Mouse (Mus musculus): ENCODE results near the gene Map4k3. TPM values are rescaled to one million over a fixed set of nuclear protein-coding genes. Genes with fewer than 3 reads are reported as not detected.
"Not testable (repeated sequence)": the region's sequence is repeated elsewhere in the genome, so short reads cannot be mapped to it uniquely, and the experiment has no call there.

The Map4k3 gene
- total RNA-seq, 4 experiments from 2014 or later, result 11.9 to 12.7 (median 12.4) TPM

DNA sequence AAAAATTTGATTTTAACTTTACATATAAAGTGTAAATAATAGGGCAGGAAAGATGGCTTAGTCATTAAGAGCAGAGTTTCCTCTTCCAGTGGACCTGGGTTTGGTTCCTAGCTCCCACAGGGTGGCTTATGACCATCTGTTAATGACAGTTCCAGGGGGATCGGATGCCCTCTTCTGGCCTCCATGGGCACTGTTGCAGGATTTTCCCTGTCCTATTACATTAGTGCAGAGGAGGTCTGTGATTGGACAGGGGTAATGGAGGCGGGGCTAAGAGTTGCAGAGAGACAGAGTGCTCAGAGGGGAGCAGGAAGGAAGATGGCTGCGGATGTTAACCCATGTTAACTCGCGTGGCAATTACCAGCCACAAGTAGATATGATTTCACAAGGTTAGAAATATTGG, 95.4 kb downstream of the Map4k3 start:
- DNase-seq (ENCODE audit: low spot score in 2 of 2), result no peak

DNA sequence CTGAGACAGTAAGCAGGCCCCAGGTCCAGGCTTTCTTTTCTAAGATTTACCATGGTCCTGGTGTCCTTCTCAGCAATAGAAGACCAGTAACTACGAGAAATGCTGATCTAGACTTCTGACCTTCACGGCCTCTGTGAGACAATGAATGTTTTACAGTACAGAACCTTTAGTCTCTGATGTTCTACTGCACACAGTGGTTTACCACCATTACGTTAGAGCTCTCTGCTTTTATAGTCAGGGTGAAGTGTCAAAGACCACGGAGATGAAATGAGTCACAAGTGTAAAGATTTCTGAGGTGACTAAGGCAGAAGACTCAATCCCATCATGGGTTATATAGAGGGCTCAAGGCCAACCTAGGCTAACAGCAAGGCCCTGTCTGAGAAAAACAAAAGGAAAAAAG, 95.9 kb downstream of the Map4k3 start:
- DNase-seq (ENCODE audit: low spot score in 2 of 2), result no peak

- no peak for DNase-seq (ENCODE audit: low spot score in 2 of 2)
These were observed 97.3 kb downstream of the Map4k3 start for GRCm38 (mm10) chr17:80631028-80631427.

DNA sequence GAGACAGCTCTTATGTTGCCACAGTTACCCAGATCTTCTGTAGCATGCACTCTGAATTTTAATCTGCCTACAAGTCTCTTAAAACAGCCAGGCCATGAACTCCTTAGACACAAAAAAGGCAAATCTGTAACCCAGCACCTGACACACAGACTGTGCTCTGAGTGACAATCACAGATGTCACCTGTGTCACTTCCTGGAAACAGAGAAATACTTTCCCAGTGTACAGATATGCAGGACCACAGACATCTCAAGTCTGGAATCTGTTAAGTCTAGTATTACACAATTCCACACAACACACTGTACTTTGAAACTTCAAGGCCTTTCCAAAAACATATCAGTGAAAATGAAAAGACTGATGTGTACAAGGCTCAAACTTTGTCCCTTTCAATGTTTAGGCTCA, 103.3 kb downstream of the Map4k3 start:
- no peak for DNase-seq (ENCODE audit: low spot score in 2 of 2)

DNA sequence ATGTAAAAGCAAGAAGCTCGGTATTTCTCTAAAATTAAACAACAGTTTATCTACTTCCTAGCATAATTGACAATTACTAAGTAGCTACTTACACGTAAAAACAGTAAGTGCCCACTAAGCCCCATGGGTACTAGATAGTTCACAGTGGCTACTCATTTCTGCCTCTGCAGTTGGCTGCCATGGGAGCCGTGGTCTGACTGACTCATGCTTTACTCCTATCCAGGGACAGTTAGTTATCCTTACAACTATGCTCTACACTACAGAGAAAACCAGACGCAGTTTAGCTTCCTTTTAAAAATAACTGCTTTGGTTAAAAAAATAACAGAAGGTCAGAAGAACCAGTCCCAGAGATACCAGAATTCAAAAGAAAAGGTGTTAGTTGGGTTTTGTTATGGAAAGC, 106.6 kb downstream of the Map4k3 start:
- no peak for DNase-seq (ENCODE audit: low spot score in 2 of 2)

DNA sequence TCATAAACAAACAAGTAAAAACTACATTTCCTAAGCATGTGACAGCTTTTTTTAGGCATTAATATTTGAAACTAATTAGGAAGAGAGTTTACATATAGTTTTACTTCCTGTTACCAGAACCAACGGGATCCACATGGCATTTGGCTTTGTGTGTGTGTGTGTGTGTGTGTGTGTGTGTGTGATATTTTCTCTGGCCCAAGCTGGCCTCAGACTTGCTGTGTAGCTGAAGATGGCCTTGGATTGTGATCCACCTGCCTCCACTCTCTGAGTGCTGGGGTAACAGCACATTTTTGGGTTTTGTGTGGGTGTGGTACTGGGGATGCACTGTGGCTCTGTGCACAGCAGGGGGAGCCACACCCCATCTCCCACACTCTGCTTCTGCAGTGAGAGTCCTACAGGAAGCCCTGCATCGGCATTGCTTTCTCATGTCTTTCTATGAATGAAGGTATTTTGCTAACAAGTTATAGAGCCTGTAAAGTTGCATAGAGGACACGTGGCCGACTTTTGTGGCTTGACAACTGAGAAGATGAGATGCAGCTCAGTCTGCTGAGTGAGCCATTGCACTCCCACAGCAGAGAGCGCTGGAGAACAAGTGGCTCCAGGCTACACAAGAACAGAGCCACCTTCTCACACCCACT, 107.4 kb downstream of the Map4k3 start:
- peak in 1 of 2 experiments; percentile 19 for DNase-seq (ENCODE audit: low spot score in 2 of 2)

GRCm38 (mm10) chr17:80619556-80619955, 108.7 kb downstream of the Map4k3 start:
- DNase-seq (ENCODE audit: low spot score in 2 of 2), result no peak

GRCm38 (mm10) chr17:80618890-80619289, 109.4 kb downstream of the Map4k3 start:
- DNase-seq (ENCODE audit: low spot score in 2 of 2), result no peak

DNA sequence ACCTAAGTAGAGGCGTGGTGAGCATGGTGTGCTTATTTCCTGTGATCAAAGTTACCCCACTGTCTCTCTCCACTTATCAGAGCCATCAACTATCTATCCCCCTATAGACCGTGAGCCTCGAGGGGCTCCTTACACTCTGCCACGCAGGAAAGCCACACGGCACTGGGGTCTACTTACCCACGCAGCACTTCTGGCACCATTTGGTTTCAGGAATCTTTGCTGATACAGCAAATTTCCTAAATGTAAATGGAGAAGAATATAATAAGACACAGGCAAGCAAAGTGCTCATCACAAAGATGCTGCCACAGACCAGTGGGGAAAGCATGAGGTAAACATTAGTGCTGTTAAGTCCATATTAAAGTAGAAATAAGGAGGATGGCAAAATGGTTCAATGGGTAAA, 124.5 kb downstream of the Map4k3 start:
- no peak for DNase-seq (ENCODE audit: low spot score in 2 of 2)

GRCm38 (mm10) chr17:80603079-80603625, 125.1 kb downstream of the Map4k3 start:
- DNase-seq (ENCODE audit: low spot score in 2 of 2), result no peak

- no peak for DNase-seq (ENCODE audit: low spot score in 2 of 2)
These were observed 126.9 kb downstream of the Map4k3 start for GRCm38 (mm10) chr17:80601371-80601770.

DNA sequence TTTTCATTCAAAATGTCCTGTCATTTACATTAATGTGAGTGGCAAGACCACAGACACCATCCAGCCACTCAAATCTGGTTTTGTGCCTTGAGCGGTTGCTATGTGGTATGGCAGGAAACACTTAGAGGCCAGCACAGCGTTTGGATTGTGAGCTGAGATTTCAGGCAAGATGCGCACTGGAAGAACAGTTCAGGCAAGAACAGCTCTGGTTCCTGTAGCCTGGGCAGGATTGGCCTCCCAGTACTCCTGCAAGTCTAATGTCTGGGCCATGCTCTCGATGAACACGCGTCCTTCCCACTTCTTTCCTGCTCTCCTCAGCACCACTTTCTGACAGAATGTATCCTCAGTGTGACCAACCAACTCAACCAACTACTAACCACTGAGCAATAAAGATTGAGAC, 145.2 kb downstream of the Map4k3 start:
- no peak for DNase-seq (ENCODE audit: low spot score in 2 of 2)

DNA sequence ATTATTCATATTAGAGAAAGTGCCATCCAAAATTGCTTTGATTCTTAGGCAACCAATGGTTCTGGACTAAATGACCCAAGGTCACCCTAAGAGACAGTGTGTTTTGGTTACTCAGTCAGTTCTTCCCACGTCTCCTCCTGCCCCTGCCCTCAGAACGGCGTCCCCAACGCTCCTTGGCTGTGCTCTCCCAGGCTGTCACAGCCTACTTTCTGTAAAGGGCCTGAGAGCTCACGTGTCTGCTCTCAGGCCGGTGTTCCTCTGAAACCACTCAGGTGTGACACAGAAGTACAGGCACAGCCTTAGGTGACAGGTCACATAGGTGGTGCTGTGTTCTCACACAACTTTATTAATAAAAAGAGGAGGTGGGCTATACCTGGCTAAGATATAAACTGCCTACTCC, 148.4 kb downstream of the Map4k3 start:
- DNase-seq (ENCODE audit: low spot score in 2 of 2), result no peak

GRCm38 (mm10) chr17:80579089-80579488, 149.2 kb downstream of the Map4k3 start:
- DNase-seq (ENCODE audit: low spot score in 2 of 2), result no peak

DNA sequence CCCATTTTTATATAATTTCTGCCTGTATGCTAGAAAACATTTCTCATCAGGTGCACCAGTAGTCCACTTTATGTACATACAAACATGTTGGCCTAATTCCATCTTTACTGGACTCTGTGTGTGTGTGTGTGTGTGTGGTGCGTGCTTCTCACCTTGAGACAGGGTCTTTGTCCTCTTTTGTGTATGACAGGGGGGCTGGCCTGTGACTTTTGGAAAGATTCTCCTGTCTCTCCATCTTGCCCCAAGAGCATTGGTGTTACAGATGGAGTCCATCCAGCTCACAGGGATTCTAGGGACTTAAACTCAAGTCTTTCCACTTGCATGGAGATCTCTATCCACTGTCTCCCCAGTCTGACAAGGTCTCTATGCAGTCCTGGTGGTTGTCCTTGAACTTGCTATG, 150.2 kb downstream of the Map4k3 start:
- DNase-seq (ENCODE audit: low spot score in 2 of 2), result no peak

DNA sequence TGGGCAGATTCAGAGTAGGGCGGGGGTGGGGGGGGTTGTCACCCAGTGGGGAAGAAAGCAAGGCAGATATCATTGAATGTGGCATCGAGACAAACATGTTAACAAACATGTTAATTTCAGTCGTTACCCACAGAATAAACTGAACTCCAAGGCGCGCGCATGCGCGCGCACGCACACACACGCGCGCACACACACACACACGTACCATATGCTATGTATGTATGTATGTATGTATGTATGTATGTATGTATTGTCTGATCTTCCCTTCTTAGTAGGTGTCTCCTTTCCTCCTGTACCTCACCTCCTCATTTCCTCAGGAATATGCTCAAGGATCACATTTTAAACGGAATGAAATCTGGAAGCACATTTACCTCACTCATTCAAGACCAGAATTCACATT, 150.6 kb downstream of the Map4k3 start, which contains the start of gene Cdkl4:
Gene Cdkl4, minus strand, starts transcription at position 175 of the 400 bp plus-strand sequence.
- no peak for DNase-seq (ENCODE audit: low spot score in 2 of 2)

DNA sequence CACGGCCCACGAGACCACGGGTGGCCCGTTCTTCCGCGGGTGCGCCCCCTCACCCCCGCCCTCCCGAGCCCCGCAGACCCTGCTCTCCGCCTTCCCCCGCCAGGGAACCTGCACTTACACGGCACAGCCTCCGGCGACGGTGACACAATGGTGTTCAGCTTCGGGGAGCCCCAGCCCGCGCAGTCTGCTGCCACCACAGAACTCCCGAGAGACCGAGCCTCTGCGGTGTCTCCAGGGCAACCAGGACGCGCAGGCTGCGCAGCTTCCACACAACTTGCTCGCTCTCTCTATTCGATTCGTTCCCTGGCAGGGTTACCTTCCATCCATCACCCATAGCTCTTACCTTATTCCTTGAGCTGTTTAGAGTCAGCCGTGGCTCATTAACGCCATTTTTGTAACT, 151.1 kb downstream of the Map4k3 start:
- DNase-seq (ENCODE audit: low spot score in 2 of 2), result peak in 1 of 2 experiments; percentile 8

DNA sequence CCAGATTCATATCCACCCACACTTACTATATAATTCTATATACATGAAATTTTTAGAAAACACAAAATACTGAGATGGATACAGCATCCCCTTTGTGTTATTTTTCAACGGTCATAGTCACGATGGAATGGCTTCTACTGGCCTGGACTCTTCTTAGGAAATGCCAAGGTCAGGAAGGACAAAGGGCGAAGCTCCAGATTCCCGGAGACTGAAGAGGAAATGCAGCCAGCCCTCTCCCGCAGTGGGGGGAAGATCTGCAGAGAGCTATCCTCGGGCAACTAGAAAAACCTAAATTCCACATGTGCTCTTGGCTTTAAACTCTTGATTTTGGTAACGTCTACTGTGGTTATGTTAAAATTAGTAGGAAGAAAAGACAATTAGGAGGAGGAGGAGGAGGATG, 153.3 kb downstream of the Map4k3 start:
- no peak for DNase-seq (ENCODE audit: low spot score in 2 of 2)

DNA sequence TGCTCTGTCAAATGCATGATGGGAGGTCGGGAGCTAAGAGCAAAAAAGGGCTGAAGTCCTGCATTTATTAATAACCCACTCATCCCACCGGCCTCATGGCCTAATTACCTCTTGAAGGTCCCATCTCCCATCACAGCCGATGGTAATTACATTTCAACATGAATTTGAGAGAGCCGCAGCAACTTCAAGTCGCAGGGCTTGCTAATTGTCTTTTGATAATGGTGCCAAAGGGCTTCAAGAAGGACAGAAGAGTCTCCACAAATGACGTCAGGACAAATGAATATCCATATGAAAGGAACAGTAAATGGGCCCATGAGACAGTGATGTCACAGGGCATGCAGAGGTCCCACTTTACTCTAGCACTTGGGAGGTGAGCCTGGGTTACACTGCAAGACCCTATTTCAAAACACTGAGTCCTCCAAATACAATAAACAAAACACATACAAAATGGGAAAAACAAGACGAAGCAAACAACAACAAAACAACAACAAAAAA, 153.8 kb downstream of the Map4k3 start:
- no peak for DNase-seq (ENCODE audit: low spot score in 2 of 2)

DNA sequence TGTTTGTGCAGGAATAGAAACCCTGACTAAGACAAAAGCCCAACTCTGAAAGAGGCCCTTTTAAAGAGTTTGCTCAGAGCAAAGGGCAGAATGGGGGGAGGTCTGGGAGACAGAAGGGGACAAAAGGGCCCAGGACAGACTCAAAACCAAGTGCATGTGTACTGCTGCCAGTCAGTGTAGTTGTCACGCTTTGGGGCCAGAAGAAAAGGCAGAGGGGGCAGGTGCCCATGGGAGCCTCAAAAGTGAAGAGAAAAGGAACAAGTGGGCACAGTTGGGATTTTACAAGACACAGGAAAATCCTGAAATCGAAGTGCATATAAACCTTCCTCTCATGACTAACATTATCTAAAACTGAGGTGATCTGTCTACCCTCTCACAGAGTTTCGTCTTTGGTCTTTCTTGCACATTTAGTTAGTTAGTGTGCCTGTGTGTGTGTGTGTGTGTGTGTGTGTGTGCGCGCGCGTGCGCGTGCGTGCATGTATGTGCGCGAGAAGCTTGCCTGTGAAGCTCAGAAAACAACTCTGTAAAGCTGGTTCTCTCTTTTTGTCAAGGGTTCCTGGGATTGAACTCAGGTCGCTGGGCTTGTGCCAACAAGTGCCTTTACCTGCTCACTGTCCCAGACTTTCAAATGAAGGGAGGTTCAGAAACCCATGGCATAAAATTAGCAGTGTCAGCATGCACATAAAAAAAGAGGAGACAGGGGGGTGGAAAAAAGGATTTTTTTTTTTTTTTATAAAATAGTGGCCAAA, 155.9 kb downstream of the Map4k3 start:
- no peak for DNase-seq (ENCODE audit: low spot score in 2 of 2)

GRCm38 (mm10) chr17:80571460-80571859, 156.8 kb downstream of the Map4k3 start:
- DNase-seq (ENCODE audit: low spot score in 2 of 2), result no peak

DNA sequence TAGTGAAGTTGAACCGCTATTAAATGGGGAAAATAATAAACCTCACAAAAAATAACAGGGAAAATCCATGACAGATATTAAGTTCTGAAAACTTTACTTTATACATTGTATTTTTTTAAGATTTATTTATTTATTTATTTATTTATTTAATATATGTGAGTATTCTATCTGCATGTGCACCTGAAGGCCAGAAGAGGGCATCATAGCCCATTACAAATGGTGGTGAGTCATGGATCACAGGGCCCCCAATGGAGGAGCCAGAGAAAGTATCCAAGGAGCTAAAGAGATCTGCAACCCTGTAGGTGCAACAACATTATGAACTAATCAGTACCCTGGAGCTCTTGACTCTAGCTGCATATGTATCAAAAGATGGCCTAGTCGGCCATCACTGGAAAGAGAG, 158.6 kb downstream of the Map4k3 start:
- not testable (repeated sequence) for DNase-seq (ENCODE audit: low spot score in 2 of 2)

Measured in gastrocnemius, adult 8-10 months (tissue).